Mouse (Mus musculus) left cerebral cortex, postnatal 25 days (tissue): ENCODE measurements around the gene Mfsd12. TPM values are rescaled to one million over a fixed set of nuclear protein-coding genes. Genes with fewer than 3 reads are reported as not detected.

Experiments used
- DNase-seq, 2 experiments: peaks; one replicate each; pipeline ENCODE4 v3.0.0; 2022; ENCODE audit warnings: low spot score in 2 of 2, mixed read lengths in 1 of 2
- intact Hi-C: fragments of 180-260 bp; cut with DNase I; formaldehyde crosslinking; loops from one replicate; pipeline ENCODE4 v1.15.1; 2025
- total RNA-seq, 2 experiments: library from RNA; stranded (reverse); gene quantifications; 2 replicates each; pipeline ENCODE4 v1.2.3; 2021

Gene Mfsd12
- total RNA-seq, 2 experiments from 2014 or later = 39.3 to 41.1 TPM

DNA sequence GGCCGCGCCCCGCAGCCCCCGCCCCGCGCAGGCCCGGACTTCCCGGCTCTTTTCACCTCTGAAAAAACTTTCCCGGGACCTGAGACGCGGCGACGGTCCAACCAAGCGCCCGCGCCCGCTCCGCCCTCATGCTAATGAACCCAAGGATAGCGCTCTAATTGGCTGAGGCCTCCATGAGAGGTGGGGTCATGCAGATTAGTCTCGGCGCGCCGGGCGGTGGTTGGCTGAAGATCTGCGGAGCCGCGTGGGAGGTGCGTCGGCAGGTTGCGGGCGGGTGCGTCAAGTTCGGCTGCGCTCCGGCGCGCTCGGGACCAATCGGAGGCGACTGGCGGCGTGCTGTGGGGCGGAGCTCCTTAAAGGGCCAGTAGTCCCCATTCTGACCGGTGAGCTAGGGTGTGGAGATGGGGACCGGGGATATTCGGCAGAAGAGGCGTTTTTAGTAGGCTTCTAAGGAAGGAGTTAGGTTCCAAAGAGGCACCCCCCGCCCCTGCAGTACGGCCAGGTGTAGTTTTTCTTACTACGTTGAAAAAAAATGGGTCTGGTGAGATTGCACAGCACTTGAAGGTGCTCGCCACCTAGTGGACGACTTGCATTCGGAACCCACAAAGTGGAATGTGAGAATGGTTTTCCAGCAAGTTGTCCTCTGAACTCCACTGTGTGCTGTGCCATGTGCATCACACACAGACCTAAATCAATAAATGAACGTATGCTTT is 6.8 kb upstream of the Mfsd12 start, which contains the start of gene Hmg20b:
TSS of gene Hmg20b (minus strand) at position 130 of the 713 bp plus-strand sequence.
- DNase-seq = peak; percentile 100

GRCm38 (mm10) chr10:81351678-81352291 is 5.5 kb upstream of the Mfsd12 start:
- intact Hi-C loops = loop anchor here (2.0 kb wide), 1 partner anchor 61 kb away; the partner anchor contains the start of gene Tjp3
- no peak for DNase-seq

More for the DNA sequence above, 6.8 kb upstream of the Mfsd12 start, which contains the start of gene Hmg20b:
- intact Hi-C loops = loop anchor here (2.0 kb wide), 1 partner anchor 60 kb away; the partner anchor contains the start of gene Tjp3

DNA sequence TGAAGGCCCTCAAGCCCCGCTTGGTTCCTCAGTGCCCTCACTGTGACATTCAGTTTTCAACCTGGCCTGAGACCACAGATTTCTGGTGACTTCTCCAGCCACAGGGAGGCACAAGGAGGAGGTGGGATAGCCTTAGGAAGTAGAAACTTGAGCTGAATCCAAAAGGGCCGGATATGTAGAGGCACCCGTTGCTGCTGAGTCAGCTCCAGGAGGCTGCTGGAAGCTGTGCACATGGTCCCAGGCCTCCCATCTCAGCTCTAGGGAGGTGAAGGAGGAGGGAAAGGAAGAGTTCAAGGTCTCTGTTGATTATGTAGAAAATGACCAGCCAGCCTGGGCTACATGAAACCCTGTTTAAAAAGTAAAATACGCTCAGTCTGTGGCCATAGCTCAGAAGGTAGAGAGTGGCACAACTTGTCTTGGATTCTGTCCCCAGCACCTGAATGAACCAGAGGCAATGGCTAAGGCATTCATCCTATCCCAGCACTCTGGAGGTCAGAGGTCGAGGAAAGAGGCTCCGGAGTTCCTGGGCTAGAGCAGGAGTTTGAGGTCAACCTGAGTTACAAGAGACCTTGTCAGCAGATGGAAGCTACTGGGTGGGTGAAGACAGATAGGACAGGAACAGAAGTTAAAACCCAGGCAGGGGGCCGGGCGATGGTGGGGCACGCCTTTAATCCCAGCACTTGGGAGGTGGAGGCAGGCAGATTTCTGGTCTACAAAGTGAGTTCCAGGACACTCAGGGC is 2.4 kb upstream of the Mfsd12 start:
- no peak for DNase-seq
- intact Hi-C loops = no loop called here

DNA sequence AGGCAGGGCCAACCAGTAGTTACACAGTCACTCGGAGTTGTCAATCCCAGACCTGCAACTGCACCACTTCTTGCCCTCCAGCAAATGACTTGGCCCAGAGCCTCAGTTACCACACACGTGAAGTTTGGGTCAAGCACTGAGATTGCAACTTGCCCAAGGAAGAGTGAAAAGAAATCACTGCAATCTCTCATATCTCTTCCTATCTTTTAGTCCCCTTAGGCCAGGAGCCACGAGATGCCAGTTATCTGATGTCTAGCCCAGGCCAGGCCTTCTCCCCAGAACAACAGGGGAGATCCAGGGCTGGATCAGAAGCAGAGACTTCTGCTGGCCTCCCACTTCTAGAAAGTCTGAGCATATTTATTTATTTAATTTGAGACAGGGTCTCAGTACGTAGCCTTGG is 1.8 kb upstream of the Mfsd12 start:
- no peak for DNase-seq
- intact Hi-C loops = no loop called here

DNA sequence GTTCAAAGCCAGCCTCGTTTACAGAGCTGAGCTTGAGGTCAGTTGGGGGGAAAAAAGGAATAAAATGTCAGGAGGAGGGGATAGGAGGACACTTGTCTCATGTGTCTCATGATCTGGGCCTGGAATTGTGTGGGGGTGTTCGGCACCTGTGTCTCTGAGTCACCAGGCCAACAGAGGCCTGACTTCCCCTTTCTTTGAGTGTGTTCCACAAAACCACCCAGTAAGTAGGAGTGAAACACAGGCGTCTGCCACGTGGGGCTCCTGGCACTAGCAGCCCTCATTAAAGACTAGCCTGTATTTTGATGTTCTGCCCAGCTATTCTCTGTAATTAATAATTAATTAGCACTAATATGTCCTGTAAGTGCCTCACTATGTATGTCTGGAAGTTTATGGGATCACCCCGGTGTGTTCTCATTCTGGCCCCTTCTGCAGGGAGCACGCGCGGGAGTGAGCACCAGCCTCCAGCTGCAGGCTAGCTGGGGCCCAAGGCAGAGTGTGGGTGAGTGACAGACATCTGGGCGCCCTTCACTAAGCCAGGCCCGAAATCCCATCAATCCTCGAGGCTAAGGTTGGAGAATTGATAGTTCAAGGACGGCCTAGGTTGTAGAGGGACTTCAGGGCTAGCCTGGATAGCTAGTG is 820 bp upstream of the Mfsd12 start:
- intact Hi-C loops = no loop called here
- peak in 1 of 2 experiments; percentile 28 for DNase-seq

DNA sequence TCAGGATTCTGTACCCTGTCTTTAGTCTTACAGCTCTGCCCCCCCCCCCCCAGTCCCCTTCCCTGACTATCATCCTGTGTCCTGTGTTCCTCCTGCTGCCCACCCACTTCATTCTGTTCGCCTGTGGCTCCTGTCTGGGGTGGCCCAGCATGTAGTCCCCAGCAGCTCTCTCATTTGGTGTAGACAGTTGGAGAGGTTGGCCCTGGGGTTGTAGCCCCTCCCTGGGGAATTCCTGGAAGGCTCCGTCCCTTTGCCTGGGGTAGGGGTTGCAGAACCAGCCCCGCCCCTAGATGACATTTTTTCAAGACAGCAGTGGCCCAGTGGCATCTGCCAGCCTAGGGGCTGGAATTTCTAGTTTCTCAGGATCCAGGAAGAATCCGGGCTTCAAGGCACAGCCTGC is 918 bp downstream of the Mfsd12 start:
- DNase-seq = no peak
- intact Hi-C loops = no loop called here

DNA sequence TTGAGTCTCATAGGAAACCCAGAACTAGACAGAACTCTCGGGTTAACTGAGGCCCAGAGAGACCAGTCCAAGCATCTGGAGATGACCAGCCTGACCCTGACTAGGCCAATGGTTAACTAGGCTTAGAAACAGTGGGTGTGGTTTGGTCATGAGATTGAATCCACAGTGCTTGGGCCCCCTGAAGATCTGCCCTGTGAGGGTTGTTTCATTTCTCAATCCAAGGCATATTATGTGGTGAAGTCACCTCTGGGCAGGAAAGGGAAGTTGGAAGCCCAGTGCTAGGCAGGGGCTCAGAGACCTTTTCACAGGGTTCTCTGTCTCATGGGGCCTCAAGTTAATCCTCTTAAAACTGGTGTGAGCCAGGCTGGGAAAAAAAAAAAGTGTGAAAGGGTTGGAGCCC is 1.6 kb downstream of the Mfsd12 start:
- DNase-seq = no peak
- intact Hi-C loops = no loop called here

- intact Hi-C loops = no loop called here
Measured at GRCm38 (mm10) chr10:81360721-81361120, 3.4 kb downstream of the Mfsd12 start.

GRCm38 (mm10) chr10:81362336-81362949 is 5.2 kb downstream of the Mfsd12 start:
- DNase-seq = no peak
- intact Hi-C loops = no loop called here

More at GRCm38 (mm10) chr10:81360721-81361120, 3.4 kb downstream of the Mfsd12 start:
- DNase-seq = no peak

DNA sequence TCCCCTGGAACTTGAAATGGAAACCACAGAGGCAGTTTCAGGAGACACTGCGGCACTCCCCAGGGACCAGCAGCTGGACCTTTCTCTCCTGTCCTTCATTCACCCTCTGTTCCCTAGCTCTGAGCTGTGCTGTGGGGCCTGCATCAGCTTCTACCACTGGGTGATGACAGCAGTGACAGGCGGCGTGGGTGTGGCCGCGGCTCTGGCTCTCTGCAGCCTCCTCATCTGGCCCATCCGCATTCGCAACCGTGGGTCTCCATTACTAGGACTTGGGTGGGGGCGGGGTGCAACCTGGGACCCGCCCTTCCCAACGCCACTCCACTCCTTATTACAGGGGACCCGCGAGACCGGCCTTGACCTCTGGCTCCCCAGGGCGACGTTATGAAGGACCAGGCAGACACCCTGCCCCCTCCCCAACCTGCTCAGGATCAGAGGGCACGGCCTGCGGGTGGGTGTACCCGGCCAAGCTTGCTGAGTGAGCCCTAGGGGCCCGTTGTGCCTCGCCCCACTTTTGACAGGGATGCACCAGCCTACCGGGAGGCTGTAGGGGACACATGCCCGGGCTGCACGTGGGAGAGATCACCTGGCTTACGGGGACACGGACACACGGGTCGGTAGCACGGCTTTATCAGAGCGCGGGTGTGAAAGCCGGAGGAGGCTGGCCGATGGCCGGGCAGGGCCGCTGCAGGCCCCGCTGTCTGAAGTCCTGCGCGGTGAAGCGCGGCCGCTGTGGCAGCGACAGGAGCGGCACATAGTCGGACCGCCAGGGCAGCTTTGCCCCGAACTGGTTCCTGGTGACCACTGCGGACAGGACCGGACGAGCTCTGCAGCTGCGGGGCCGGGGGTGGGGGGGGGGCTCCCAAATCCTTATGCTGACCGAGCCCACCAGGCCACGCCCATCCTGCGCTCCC is 6.4 kb downstream of the Mfsd12 start:
- DNase-seq = no peak
- intact Hi-C loops = no loop called here

DNA sequence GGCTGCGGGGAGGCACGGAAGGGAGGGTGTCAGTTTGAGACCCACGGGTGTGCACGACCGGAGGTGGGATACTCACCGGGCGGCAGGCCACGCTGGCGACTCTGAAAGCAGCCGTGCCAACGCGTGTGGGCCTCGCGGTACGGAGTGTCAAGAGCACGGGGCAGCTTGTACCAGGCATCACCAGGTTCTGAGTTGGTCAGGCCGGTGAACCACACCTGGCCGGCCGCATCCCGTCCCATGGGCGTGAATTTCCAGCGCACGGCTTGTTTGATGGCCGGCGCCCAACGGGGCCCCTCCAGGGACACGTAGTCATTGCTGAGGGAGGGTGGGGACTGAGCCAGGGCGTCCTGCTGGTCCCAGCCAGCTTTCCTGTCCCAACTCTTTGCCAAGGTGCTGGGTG is 7.4 kb downstream of the Mfsd12 start:
- DNase-seq = no peak
- intact Hi-C loops = no loop called here

DNA sequence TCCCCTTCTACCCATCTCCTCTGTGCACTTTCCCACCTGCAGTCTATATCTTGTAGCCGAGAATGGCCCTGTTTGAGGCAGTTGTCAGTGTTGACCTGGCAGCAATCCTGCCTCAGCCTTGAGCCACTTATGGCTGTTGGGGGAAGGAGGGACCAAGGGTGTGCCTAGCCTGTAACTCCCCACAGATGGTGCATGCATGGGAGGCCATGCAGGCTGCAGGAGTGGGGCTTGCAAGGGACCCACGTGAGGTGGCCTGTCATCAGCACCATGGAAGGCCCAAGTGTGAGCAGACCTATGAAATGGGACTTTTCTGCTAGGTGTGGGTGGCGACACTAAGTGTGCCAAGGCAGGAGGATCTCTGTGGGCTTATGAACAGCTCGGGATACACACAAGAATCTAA is 7.8 kb downstream of the Mfsd12 start:
- intact Hi-C loops = no loop called here
- DNase-seq = peak; percentile 50 to 76

DNA sequence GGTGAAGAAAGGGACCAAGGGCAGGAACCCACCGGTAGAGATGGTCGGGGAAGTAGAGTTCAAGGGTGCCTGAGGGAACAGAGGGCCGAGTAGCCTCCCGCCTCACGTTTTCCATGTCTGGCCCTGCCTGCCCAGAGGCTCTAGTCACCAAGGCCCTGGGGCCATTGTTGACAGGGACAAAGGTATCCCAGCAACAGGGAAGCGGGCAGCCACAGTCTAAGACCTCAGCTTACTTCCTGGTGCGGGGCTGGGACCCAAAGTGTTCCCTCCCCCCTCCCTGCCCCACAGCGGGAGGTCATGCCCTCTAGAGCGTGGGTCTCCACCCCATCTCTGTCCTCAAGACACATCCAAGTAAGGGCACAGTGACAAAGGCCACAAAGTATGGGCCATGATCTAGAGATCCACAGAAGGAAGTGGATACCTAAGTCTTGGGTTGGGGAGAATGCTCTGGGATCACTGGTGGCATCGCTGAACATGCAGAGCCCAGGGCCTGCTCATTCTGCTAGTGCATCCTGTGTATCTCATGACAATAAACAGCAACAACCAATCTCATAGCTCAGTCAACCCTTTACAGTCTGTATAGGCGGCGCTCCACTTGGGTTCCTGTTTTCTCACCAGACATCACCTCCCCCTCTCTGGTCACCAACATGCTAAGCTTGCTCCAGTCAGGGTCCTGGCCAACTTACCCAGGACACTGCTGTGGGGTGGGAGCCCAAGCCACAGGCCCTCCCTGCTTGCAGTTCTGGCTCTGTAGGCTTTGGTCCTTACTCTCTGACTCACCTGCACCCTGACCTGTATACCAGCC is 8.6 kb downstream of the Mfsd12 start, which contains the start of gene 4930404N11Rik:
TSS of gene 4930404N11Rik (minus strand) at position 145 of the 805 bp plus-strand sequence.
- DNase-seq = no peak
- intact Hi-C loops = no loop called here

GRCm38 (mm10) chr10:81366477-81367206 is 9.4 kb downstream of the Mfsd12 start:
- intact Hi-C loops = no loop called here
- no peak for DNase-seq

GRCm38 (mm10) chr10:81367207-81367495 is 9.9 kb downstream of the Mfsd12 start:
- intact Hi-C loops = no loop called here

GRCm38 (mm10) chr10:81375322-81375721 is 18.0 kb downstream of the Mfsd12 start:
- DNase-seq = no peak
- intact Hi-C loops = no loop called here

More at GRCm38 (mm10) chr10:81367207-81367495, 9.9 kb downstream of the Mfsd12 start:
- no peak for DNase-seq
